13 mouse cellular contexts compared by ENCODE assay signal in genomic region chr5:134647394-134647793, GRCm38 (mm10).
"Had no signal": no experiment of that assay in that cellular context is flagged by ENCODE, and none has a peak within 500 bp of the region (broad histone marks: within the 10 kb centered on the region; RNA-seq: fewer than 3 reads in every experiment).

No protein-coding gene starts in this region.

- H3K27ac ChIP-seq: hindbrain, postnatal 0 days; kidney, postnatal 0 days; layer of hippocampus, adult 2 months; limb, embryonic 13.5 days; midbrain, embryonic 13.5 days had no signal

- ATAC-seq: hindbrain, postnatal 0 days; lung, postnatal 0 days; midbrain, embryonic 13.5 days had no signal

- H3K9me3 ChIP-seq: limb, embryonic 13.5 days; midbrain, embryonic 13.5 days had no signal

- H3K4me3 ChIP-seq: layer of hippocampus, adult 2 months; limb, embryonic 13.5 days; midbrain, embryonic 13.5 days had no signal

- H3K36me3 ChIP-seq: limb, embryonic 13.5 days; midbrain, embryonic 13.5 days had no signal

- H3K4me1 ChIP-seq: midbrain, embryonic 13.5 days had no signal

- H3K27me3 ChIP-seq: limb, embryonic 13.5 days; midbrain, embryonic 13.5 days had no signal

- H3K4me2 ChIP-seq: limb, embryonic 13.5 days; midbrain, embryonic 13.5 days had no signal

- DNase-seq: kidney, adult 8-10 months; kidney, postnatal 4 days; lung, adult 2 months; lung, postnatal 36 days; right cerebral cortex, postnatal 25 days; thymus, adult 18-20 months; thymus, postnatal 14 days had no signal

- H3K9ac ChIP-seq: limb, embryonic 13.5 days; midbrain, embryonic 13.5 days had no signal
